Mouse (Mus musculus) effector memory CD4-positive, alpha-beta T cell, adult 5 months (primary cell): ENCODE data around the gene Metap2. TPM values are rescaled to one million over a fixed set of nuclear protein-coding genes. Genes with fewer than 3 reads are reported as not detected.

Experiments used
- polyA plus RNA-seq: library from polyadenylated mRNA; unstranded; fragments of 100-300 nt; shearing (Covaris generic); gene quantifications from one replicate; pipeline ENCODE4 v1.2.1, GENCODE M21; 2017

The Metap2 gene
- polyA plus RNA-seq = 98.7 TPM

DNA sequence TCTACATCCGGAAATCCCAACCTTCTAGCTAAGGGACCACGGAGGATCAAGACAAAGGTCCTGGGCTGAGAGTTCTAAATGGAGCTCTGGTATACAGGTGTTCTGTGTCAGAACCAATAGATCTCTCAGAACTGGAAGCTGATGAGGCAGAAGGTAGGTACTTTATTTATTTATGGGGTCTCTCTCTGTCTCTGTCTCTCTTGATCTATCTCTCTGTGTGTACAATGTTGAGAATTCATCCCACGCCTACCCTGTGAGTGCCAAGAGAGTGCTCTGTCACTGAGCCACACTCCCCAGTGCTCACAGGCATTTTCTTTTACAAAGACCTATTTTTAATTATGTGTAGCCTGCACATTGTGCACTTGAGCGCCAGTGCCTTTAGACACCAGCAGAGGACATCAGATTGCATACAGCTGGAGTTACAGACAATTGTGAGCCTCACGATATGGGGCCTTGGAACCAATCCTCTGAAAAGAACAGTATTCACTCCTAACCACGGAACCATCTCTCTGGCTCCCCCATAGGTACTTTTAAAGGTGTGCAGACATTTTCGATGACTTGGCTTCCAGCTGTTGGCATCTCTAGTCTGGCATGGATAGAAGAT, at the start of gene Metap2:
Metap2 (minus strand) TSS at position 51 of the 604 bp plus-strand sequence.

GRCm38 (mm10) chr10:93830931-93831729, 65.8 kb downstream of the Metap2 start, which contains the start of gene Usp44:
TSS of gene Usp44 (plus strand) at chr10:93831555.

Other genes starting within 250 kb of the Metap2 start
- gene Usp44, start 65.5 kb downstream of the Metap2 start, polyA plus RNA-seq = not detected
- gene Vezt, start 138.7 kb upstream of the Metap2 start, polyA plus RNA-seq = 8.4 TPM
- 4.4 TPM for gene Fgd6, start 138.9 kb upstream of the Metap2 start, polyA plus RNA-seq